Mouse (Mus musculus): Measurements from ENCODE around the gene Art3.

Gene Art3

DNA sequence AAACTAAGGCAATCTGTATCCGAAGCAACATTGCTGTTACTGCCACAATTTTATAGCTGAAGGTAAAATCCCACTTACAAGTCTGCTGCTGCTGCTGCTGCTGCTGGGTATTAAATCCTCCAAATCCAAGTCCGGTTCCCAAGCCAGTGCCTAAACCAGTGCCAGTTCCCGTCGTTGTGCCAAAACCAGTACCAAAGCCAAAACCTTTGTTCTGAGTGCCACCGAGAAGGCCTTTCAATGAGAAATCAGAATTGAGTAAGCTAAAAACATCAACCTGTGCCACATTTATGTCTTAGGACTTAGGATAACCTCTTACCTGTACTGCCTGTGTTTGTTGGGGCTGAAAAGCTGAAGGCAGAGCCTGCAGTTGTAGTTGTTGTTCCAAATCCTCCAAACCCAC, 99.1 kb downstream of the Art3 start:
- no peak for DNase-seq

DNA sequence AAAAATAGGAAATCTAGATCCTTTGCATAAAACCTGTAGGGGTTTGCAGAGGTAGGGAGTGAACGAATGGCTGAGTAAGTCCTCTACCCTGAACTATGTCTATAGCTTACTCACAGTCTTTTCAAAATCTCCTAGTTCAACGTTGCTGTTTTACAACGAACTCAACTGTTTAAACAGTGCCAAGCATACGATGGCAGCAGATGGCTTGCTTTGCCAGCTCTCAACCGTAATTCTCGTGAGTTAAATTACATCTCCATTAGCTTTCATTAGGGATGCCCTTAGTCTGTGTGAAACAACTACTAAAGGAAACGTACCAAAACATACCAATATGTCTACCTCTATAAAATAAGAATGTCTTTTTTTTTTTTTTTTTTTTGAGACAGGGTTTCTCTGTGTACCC, 100.0 kb downstream of the Art3 start:
- no peak for DNase-seq

DNA sequence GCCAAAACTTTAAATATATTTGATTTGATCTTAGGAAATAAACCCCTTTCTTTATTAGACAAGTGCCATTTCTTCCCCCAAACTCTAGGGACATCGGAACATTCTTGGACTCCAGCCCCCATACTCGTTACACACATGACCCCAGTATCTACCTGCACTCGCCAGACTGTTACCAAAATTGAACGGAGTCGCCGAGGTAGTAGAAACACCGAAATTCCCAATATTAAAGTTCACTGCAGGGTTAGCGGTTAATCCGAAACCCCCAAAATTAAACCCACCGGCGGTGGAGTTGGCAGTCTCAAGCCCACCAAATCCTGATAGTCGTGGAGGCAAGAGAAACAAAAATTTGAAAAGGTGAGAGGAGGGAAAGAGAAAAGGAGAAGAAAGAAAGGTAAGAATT, 102.4 kb downstream of the Art3 start:
- DNase-seq: no peak

DNA sequence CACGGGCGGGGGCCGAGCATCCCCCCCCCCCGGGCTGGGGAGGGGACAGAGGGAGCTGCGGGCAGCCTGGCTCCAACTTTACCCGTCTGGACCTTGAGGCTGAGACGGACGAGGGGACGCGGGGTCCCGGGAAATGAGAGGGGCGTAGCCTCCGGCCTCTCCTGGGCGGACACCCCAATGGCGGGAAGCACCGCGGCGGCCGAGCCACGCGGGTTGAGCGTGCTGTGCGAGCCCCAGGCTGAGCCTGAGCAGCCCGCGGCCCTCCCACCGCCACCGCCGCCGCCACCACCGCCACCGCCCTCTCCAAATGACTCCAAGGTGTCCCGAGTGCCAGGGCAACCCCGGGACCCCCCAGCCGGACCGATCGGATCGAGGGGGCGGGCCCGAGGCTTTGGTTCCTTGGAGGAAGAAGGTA, 103.0 kb downstream of the Art3 start:
- DNase-seq: no peak

DNA sequence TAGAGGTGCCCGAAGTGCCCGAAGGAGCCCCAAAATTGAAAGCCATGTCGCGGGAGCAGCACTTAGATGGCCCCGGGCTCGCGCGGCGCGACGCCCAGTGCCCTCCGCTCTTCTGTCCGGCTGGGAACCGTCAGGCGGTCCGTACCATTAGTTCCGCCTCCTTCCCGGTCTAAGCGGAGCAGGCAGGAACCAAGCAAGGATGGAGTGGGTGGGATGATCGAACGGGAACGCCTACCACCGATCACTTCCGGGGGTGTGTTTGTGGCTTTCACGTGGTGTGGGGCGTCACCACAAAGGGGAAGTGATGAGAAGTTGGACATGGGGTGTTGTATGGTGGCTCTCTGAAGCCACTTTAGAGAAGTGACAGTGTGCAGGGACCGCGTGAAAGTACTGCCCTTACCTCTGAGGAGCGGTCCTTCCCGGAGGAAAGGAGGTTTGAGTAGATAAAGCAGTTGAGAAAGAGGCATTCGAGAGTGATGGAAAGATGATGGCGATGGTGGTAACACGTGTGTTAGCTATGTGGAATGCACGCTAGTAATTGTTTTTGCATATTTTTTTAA, 103.5 kb downstream of the Art3 start, which contains the start of gene Nup54:
TSS of gene Nup54 (minus strand) at position 195 of the 560 bp plus-strand sequence.
- peak; percentile 93 for DNase-seq

DNA sequence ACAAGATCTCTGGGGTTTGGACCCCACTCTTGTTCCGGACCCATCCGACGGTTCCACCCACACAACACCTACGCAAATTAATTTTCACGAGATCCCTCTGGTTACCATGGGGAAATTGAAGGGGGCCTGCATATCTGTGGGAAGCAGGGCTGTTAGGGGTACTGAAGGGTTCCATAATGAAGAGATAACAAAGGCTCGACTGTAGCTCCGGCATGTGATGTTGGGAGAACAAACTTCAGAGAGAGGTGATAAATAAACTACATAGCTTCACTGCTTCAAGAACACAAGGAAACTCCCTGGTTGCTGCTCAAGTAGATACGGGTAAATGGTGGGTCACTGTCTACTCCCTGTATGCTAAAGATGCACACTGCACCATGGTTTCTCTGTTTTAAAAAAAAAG, 106.9 kb downstream of the Art3 start:
- DNase-seq: no peak

DNA sequence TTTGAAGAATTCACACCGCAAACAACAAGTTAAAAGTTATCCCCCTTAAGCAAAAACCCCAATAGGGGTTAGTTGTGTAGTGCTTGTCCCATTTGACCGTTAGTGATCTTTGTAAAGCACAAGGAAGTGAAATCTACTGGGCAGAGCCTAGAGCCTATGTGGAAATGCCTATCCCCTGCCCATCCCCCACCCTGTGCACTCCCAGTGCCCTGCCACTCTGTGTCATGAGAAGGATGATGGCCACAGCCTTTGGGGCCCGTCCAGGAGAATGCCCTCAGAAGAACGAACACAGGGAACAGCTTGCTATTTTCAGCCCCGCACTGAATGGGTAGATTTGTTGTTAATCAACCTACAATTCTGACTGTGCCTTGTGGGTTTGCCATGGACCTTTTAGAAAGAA, 109.9 kb downstream of the Art3 start:
- peak in 1 of 2 experiments; percentile 16 for DNase-seq

DNA sequence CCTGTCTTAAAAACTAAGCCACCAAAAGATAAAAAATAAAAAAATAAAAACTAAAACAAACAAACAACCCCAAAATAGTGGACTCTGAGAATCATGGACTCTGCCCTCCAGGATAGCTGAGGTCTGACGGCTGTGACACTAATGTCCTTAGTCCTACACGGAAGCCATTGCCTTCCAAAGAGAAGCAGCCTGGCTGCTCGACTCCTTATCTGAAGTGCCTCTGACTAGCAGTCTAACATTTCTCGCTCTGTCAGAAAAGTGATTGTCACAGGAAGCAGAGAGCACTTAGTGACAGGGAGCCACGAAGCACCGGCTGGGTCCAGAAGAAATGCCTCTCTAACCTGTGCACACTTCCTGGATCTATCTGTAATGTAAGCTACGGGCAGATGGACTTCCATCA, 111.3 kb downstream of the Art3 start:
- DNase-seq: no peak

DNA sequence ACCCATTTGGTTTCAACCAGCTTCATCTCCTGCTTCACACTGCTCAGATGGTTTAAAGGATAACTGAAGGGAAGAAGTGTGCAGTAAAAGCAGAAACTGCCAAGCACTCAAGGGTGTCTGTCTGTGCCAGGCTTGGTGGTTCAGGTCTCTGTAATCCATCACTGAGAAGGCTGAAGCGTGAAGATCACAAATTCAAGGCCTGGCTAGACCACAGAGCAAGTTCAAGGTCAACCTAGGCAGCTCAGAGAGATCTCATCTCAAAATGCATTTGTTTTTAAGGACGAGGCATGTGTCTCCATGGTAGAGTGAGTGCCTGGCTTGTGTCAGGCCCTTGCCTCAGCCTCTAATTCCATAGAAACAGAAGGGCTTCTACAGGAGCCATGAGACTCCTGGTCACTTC, 113.4 kb downstream of the Art3 start:
- DNase-seq: no peak

DNA sequence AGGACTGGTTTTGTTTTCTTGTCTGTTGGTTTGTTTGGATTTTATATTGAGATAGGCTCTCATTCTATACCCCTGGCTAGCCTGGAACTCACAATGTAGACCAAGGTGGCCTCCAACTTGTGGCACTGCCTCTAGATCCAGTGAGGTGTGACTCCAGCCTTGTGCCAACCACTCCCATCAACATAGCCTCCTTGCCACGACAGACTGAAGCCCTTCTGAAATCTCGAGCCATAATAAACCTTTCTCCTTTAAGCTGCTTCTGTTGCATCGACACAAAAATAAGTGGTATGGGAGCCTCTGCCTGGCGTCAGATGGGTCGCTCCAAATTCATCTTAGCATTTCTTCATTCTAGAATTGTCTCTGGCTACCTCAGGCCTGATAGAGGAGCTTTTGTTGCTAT, 115.1 kb downstream of the Art3 start:
- DNase-seq: no peak

DNA sequence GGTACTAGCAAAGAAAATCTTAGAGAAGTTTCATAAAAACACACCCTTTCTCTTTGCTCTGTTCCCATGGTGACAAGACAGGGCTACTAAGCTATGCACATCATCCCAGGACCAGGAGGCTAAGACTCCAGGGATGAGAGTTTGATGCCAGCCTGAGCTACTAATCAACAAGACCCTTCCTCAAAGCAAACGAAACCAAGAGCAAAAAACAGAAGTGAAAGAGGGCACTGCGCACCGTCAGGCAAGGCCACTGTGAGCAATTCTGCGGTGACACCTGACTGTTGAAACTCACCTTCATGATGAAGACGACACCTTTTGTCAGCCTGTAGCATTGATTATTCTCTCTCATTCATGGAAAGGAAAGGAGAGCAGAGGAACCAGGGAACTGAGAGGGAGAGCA, 121.2 kb downstream of the Art3 start:
- DNase-seq: no peak

DNA sequence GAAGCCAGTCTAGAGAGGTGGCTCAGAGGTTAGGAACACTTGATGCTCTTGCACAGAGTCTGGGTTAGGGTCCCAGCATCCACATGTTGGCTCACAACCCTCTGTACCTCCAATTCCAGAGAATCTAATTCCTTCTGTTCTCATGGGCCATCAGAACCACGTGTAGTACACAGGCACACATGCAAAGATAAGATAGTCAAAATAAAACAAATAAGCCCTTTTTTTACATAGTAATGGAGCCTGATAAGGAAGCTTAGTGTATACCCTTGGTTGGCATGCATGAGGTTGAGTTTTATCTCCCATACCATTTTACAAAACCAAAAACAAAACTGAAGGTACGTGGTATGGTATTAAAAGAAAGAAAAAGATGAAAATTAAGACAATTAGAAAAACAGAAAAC, 125.8 kb downstream of the Art3 start:
- DNase-seq: no peak

DNA sequence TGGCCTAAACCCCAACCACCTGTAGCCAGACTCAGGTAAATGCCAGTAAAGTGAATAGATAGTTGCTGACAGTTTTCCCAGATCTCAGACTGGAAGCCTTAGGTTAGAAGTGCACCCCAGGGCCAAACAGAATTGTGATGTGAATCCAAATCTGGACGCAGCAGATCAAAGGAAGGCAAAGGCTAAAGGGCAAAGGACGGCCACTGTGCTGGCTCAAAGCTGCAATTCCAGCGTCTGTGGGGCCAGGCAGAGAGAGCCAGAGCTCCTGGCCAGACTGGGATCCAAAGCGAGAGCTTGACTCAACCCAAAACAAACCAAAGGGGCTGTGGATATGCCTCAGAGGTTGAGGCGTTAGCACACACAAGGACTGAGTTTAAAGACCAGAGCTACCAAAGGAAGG, 127.1 kb downstream of the Art3 start:
- no peak for DNase-seq

DNA sequence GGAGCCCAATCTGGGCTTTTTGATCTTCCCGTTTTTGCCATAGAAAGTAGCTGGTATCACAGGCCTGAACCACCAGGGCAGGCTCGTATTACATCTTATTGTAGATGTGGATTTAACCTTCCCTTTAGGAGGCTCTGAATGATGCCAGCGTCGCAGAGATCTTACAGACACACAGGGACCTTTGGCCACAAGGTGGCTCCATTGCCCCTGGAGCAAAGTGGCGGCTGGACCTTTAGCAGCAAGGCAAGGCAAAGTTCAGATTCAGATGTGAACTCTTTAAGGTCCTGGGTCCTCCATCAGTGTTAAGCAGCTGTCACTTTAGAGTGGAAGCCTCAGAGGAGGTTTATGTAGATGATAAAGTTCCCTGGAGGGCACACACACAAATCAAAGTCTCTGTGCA, 129.7 kb downstream of the Art3 start:
- DNase-seq: peak; percentile 25 to 64

Data from spleen, adult 18-20 months (tissue).